Mouse (Mus musculus): ENCODE results near the gene Cdh10. TPM values are rescaled to one million over a fixed set of nuclear protein-coding genes. Genes with fewer than 3 reads are reported as not detected.

Cdh10 gene
- polyA plus RNA-seq, 1 experiment: not detected

DNA sequence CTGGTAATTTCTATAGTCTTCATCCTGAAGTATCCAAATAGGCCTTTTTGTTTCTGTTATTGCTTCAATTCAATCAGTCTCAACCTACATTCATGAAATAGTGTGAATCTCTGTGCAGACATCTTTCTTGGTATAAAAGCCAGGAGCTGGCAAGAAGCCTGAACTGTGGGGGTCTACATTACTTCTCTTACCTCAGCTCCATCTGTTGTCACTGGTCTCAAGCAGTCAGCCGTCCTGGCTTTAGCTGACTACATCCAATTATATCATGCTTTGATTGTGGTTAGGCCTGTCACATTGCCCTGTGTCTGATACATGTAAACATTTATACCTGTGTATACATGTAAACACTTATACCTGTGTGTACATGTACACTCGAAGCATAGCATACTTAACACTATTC lies 31.8 kb downstream of the Cdh10 start:
- H3K4me1 ChIP-seq (ENCODE audit: control insufficient read depth, insufficient read depth, low read length): no peaks in the 10 kb centered on the region
- 82% methylated on average over 2 of the region's 2 CpGs for WGBS

DNA sequence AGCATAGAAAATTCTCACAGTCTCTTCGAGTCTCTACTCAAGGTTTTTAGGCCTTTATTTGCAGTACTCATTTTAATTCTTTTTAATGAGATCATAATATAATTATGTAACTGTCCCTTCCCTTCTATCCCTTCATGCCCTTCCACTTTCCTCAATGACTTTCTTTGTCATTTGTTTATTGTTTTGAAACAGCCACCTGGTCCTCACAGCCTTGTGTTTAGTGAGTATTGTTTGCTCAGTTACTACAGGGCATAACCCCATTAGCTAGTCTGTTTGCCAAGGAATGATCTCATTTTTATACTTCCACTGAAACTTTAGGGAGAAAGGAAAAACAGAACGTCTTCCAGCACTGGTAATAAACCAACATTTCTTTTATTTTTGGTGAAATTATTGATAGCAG lies 39.4 kb downstream of the Cdh10 start:
- Histone ChIP-seq H3K4me3 (ENCODE audit: insufficient read depth, low read depth, low read length) (no peak overlapping the region), H3K4me1 (ENCODE audit: control insufficient read depth, insufficient read depth, low read length) (no peaks in the 10 kb centered on the region), H3K27ac (ENCODE audit: insufficient read depth, low read depth, low read length) (no peak overlapping the region)
- TF ChIP-seq CTCF (IDR thresholded peaks at IDR 0.05; ENCODE audit: insufficient read depth, low read depth, low read length) (no peak), POLR2A (IDR thresholded peaks at IDR 0.05; ENCODE audit: insufficient read depth, low read depth, low read length) (no peak)
- WGBS: 41% methylated on average over 2 of the region's 2 CpGs

More for the DNA sequence above, 31.8 kb downstream of the Cdh10 start:
- no peak for TF ChIP-seq CTCF (IDR thresholded peaks at IDR 0.05; ENCODE audit: insufficient read depth, low read depth, low read length)
- no peak for TF ChIP-seq POLR2A (IDR thresholded peaks at IDR 0.05; ENCODE audit: insufficient read depth, low read depth, low read length)
- no peak overlapping the region for H3K4me3 ChIP-seq (ENCODE audit: insufficient read depth, low read depth, low read length)
- no peak overlapping the region for H3K27ac ChIP-seq (ENCODE audit: insufficient read depth, low read depth, low read length)

DNA sequence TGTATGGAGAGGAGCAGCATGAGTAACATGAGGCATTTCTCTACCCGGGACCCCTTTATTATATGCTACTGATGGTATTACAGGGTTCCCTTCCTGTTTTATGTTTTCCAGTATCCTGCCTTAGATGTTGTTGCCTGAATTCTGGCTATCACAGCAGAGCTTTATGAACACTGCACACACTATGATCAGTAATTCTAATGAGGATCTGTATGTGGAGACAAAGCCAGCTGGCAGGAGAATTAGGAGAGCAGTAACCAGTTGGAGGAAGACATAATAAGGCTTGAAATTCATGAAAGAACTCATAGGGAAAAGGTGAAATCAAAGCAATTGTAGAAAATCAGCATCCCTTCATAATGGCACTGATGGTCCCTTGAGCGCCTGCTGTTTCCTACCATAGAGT lies 51.1 kb downstream of the Cdh10 start:
- H3K4me1 ChIP-seq (ENCODE audit: control insufficient read depth, insufficient read depth, low read length): no peaks in the 10 kb centered on the region
- no peak overlapping the region for H3K4me3 ChIP-seq (ENCODE audit: insufficient read depth, low read depth, low read length)
- TF ChIP-seq POLR2A (IDR thresholded peaks at IDR 0.05; ENCODE audit: insufficient read depth, low read depth, low read length) (no peak), CTCF (IDR thresholded peaks at IDR 0.05; ENCODE audit: insufficient read depth, low read depth, low read length) (no peak)
- 91% methylated on average over 2 of the region's 2 CpGs for WGBS
- no peak overlapping the region for H3K27ac ChIP-seq (ENCODE audit: insufficient read depth, low read depth, low read length)

DNA sequence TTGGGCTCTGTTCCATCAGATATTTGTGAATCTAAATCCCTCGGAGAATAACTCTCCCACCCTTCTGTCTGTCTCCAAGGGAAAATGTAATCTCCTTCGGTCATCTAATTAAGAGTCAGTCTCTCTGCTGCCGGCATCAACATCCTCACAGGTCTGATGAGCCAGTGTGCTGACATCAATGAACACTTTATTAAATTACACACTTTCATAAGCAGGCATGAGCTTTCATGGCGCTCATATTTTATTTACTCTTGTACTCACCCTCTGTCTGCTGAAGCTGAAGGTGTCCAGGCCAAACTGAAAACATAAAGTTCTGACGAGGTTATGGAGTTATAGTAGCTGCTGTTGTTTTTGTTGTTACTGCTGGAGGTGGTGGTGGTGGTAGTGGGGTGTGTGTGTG lies 62.7 kb downstream of the Cdh10 start:
- no peaks in the 10 kb centered on the region for H3K4me1 ChIP-seq (ENCODE audit: control insufficient read depth, insufficient read depth, low read length)
- H3K27ac ChIP-seq (ENCODE audit: insufficient read depth, low read depth, low read length): no peak overlapping the region
- TF ChIP-seq CTCF (IDR thresholded peaks at IDR 0.05; ENCODE audit: insufficient read depth, low read depth, low read length) (no peak), POLR2A (IDR thresholded peaks at IDR 0.05; ENCODE audit: insufficient read depth, low read depth, low read length) (no peak)
- WGBS: 65% methylated on average over 5 of the region's 5 CpGs
- H3K4me3 ChIP-seq (ENCODE audit: insufficient read depth, low read depth, low read length): no peak overlapping the region

DNA sequence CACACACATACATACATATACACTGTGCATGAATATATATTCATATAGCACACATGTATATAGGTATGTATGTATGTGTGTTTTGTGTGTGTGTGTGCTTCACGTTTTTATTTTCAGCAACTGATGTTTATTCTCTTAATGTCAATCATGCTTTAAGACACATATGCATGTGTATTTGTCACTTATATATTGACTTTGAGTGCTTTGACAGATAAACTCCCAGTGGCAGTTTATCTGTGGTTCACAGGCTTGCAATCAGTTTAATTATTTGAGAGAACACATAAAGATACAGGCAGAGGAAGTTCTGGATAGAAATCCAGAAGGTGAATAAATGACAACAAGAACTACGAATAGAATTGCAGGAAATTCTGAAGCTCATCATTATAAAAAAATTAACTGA lies 67.9 kb downstream of the Cdh10 start:
- no peak for TF ChIP-seq CTCF (IDR thresholded peaks at IDR 0.05; ENCODE audit: insufficient read depth, low read depth, low read length)
- TF ChIP-seq POLR2A (IDR thresholded peaks at IDR 0.05; ENCODE audit: insufficient read depth, low read depth, low read length): no peak

DNA sequence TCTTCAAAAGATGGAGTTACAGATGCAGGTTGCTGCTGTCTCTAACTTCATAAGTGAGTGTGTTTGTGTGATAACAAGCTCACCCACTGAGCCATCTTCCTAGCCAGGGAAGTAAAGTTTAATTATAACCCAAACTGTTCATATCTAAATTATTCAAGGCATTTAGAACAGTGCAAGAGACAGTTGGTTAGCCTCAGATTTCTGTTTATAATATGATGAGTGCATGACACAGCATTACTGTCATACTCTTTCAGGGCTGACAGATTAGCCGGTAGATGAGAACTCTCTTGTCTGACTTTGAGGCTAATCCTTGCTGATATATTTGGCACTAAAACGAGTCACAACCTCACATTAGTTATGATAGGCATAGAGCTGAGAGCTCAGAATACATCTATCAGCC lies 70.2 kb downstream of the Cdh10 start:
- Histone ChIP-seq H3K27ac (ENCODE audit: insufficient read depth, low read depth, low read length) (no peak overlapping the region), H3K4me1 (ENCODE audit: control insufficient read depth, insufficient read depth, low read length) (no peaks in the 10 kb centered on the region)
- 76% methylated on average over 2 of the region's 2 CpGs for WGBS

More for the DNA sequence above, 67.9 kb downstream of the Cdh10 start:
- Histone ChIP-seq H3K4me3 (ENCODE audit: insufficient read depth, low read depth, low read length) (no peak overlapping the region), H3K4me1 (ENCODE audit: control insufficient read depth, insufficient read depth, low read length) (no peaks in the 10 kb centered on the region), H3K27ac (ENCODE audit: insufficient read depth, low read depth, low read length) (no peak overlapping the region)
- 95% methylated on average over 2 of the region's 2 CpGs for WGBS

DNA sequence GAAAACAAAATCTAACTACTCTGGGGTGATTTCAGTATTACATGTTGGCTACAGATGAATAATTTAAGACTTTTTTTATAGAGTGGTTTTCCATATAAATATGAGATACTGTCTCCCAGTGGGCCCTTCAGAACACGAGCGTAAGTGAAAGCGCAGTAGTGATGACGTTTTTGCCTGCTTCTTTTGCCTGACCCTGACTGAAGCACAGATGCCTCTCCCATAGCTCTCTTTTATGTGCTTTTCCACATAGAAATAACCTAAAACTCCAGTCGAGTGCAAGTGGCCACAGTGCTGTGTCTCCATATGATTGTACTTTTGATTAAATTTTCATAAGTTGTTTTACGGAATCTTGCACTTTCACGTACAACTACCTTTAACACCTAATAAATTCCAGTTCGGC lies 71.6 kb downstream of the Cdh10 start:
- Histone ChIP-seq H3K27ac (ENCODE audit: insufficient read depth, low read depth, low read length) (no peak overlapping the region), H3K4me1 (ENCODE audit: control insufficient read depth, insufficient read depth, low read length) (no peaks in the 10 kb centered on the region), H3K4me3 (ENCODE audit: insufficient read depth, low read depth, low read length) (no peak overlapping the region)
- 95% methylated on average over 8 of the region's 8 CpGs for whole genome bisulfite sequencing
- TF ChIP-seq POLR2A (IDR thresholded peaks at IDR 0.05; ENCODE audit: insufficient read depth, low read depth, low read length) (no peak), CTCF (IDR thresholded peaks at IDR 0.05; ENCODE audit: insufficient read depth, low read depth, low read length) (no peak)

More for the DNA sequence above, 70.2 kb downstream of the Cdh10 start:
- H3K4me3 ChIP-seq (ENCODE audit: insufficient read depth, low read depth, low read length): no peak overlapping the region
- TF ChIP-seq POLR2A (IDR thresholded peaks at IDR 0.05; ENCODE audit: insufficient read depth, low read depth, low read length): no peak
- TF ChIP-seq CTCF (IDR thresholded peaks at IDR 0.05; ENCODE audit: insufficient read depth, low read depth, low read length): no peak

DNA sequence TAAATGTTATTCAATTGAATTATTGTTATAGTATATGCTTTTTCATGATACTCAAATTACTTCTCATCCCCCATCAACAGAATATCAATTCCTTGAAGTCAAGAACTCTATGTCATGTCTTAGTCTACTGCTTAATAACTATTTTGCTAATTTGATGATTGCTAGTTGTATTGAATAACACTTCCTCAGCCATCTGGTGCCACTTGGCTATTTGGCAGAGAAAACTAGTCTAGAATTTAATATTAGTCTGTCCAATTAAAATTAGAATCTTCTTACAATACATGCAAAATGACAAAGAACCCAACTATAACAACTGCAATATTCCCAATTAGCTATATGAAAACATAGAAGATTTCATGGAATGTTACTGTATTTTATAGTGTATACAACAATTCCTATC lies 82.0 kb downstream of the Cdh10 start:
- no peaks in the 10 kb centered on the region for H3K4me1 ChIP-seq (ENCODE audit: control insufficient read depth, insufficient read depth, low read length)
- no peak overlapping the region for H3K4me3 ChIP-seq (ENCODE audit: insufficient read depth, low read depth, low read length)
- TF ChIP-seq POLR2A (IDR thresholded peaks at IDR 0.05; ENCODE audit: insufficient read depth, low read depth, low read length) (no peak), CTCF (IDR thresholded peaks at IDR 0.05; ENCODE audit: insufficient read depth, low read depth, low read length) (no peak)
- H3K27ac ChIP-seq (ENCODE audit: insufficient read depth, low read depth, low read length): no peak overlapping the region

DNA sequence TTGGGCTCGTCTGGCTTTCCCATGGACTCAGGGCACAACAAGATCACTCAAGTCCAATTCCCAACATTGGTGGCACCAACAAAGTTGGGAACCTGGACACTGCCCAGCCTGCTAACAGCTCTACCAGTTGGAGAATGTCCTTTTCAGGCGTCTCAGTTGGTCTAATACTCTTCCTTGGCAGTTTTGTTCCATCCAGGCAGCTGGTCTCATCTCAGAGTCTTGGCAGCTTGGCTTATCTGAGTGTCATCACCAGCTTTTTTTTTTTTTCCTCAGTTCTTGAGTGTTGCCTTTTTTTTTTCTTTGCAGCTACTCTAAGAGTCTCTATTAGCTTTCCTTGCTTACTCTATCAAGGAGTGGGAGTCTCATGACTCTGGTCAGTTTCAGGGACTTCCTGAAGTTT lies 85.4 kb downstream of the Cdh10 start:
- no peak for TF ChIP-seq POLR2A (IDR thresholded peaks at IDR 0.05; ENCODE audit: insufficient read depth, low read depth, low read length)
- TF ChIP-seq CTCF (IDR thresholded peaks at IDR 0.05; ENCODE audit: insufficient read depth, low read depth, low read length): no peak
- no peak overlapping the region for H3K27ac ChIP-seq (ENCODE audit: insufficient read depth, low read depth, low read length)
- no peaks in the 10 kb centered on the region for H3K4me1 ChIP-seq (ENCODE audit: control insufficient read depth, insufficient read depth, low read length)
- 72% methylated on average over 2 of the region's 2 CpGs for WGBS
- H3K4me3 ChIP-seq (ENCODE audit: insufficient read depth, low read depth, low read length): no peak overlapping the region

DNA sequence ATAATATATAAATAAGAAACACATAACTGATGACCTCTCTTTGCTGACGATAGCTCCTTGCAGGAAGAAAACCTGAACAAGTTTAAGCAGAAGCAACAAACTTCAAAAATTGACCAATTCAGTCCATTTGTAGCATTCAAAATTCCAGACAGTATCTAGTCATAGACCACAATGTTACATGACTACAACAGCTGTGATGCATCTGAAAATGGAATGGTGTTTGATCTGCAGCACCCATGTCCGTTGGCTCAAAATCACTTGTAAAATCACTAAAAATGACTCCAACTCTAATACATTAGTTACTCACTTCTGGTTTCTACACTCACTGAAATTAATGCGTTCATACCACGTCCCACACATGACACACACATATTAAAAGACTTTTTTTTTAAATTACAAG lies 91.9 kb downstream of the Cdh10 start:
- 94% methylated on average over 4 of the region's 4 CpGs for WGBS
- no peak overlapping the region for H3K27ac ChIP-seq (ENCODE audit: insufficient read depth, low read depth, low read length)
- no peak overlapping the region for H3K4me3 ChIP-seq (ENCODE audit: insufficient read depth, low read depth, low read length)
- H3K4me1 ChIP-seq (ENCODE audit: control insufficient read depth, insufficient read depth, low read length): no peaks in the 10 kb centered on the region
- TF ChIP-seq CTCF (IDR thresholded peaks at IDR 0.05; ENCODE audit: insufficient read depth, low read depth, low read length): no peak
- no peak for TF ChIP-seq POLR2A (IDR thresholded peaks at IDR 0.05; ENCODE audit: insufficient read depth, low read depth, low read length)

Data from olfactory bulb, adult 2 months (tissue).